Mouse (Mus musculus) heart, postnatal 25 days (tissue): Measurements from ENCODE around the gene Ghrhr. TPM values are rescaled to one million over a fixed set of nuclear protein-coding genes. Genes with fewer than 3 reads are reported as not detected.

Experiments used
- DNase-seq: peaks from one replicate; pipeline ENCODE4 v3.0.0; 2022; ENCODE audit warnings: low spot score
- intact Hi-C: fragments of 180-260 bp; cut with DNase I; formaldehyde crosslinking; loops from one replicate; pipeline ENCODE4 v1.15.1; 2025
- total RNA-seq, 2 experiments: library from RNA; stranded (reverse); gene quantifications; 2 replicates each; pipeline ENCODE4 v1.2.3; 2021

The Ghrhr gene
- total RNA-seq, 2 experiments from 2014 or later, result not detected

- no peak for DNase-seq
- intact Hi-C loops, result no loop called here
These were observed 12.6 kb downstream of the Ghrhr start for GRCm38 (mm10) chr6:55388546-55389169.

- DNase-seq, result no peak
- intact Hi-C loops, result no loop called here
These were observed 13.2 kb downstream of the Ghrhr start for GRCm38 (mm10) chr6:55389321-55389720.

- intact Hi-C loops, result loop anchor here (1.0 to 5.0 kb wide), 3 partner anchors 65 to 560 kb away; no protein-coding TSS in a partner anchor
- no peak for DNase-seq
These were observed 15.7 kb downstream of the Ghrhr start for GRCm38 (mm10) chr6:55391814-55392213.

- no peak for DNase-seq
- intact Hi-C loops, result loop anchor here (1.0 to 5.0 kb wide), 3 partner anchors 65 to 560 kb away; no protein-coding TSS in a partner anchor
These were observed 16.4 kb downstream of the Ghrhr start for GRCm38 (mm10) chr6:55392453-55392852.

- DNase-seq, result no peak
- intact Hi-C loops, result loop anchor here (5.0 kb wide), 2 partner anchors 62 to 557 kb away; no protein-coding TSS in a partner anchor
These were observed 18.8 kb downstream of the Ghrhr start for GRCm38 (mm10) chr6:55394854-55395253.

- intact Hi-C loops, result no loop called here
- DNase-seq, result peak; percentile 53
These were observed 20.1 kb downstream of the Ghrhr start for GRCm38 (mm10) chr6:55396176-55396575.

GRCm38 (mm10) chr6:55396622-55397041 is 20.5 kb downstream of the Ghrhr start:
- peak; percentile 49 for DNase-seq
- intact Hi-C loops, result no loop called here

GRCm38 (mm10) chr6:55398869-55399628 is 23.0 kb downstream of the Ghrhr start:
- intact Hi-C loops, result no loop called here
- DNase-seq, result no peak

- intact Hi-C loops, result loop anchor here (5.0 kb wide), 1 partner anchor 52 kb away; the partner anchor contains the start of gene Adcyap1r1
- no peak for DNase-seq
These were observed 23.8 kb downstream of the Ghrhr start for GRCm38 (mm10) chr6:55399910-55400309.

GRCm38 (mm10) chr6:55402041-55402776 is 26.1 kb downstream of the Ghrhr start:
- intact Hi-C loops, result loop anchor here (5.0 kb wide), 1 partner anchor 50 kb away; the partner anchor contains the start of gene Adcyap1r1
- DNase-seq, result no peak

GRCm38 (mm10) chr6:55403411-55404309 is 27.6 kb downstream of the Ghrhr start:
- intact Hi-C loops, result loop anchor here (5.0 kb wide), 1 partner anchor 49 kb away; the partner anchor contains the start of gene Adcyap1r1
- DNase-seq, result no peak

GRCm38 (mm10) chr6:55404421-55404990 is 28.4 kb downstream of the Ghrhr start:
- intact Hi-C loops, result loop anchor here (5.0 kb wide), 1 partner anchor 48 kb away; the partner anchor contains the start of gene Adcyap1r1
- no peak for DNase-seq

- DNase-seq, result no peak
- intact Hi-C loops, result no loop called here
These were observed 31.2 kb downstream of the Ghrhr start for GRCm38 (mm10) chr6:55407345-55407744.

GRCm38 (mm10) chr6:55410119-55410775 is 34.2 kb downstream of the Ghrhr start:
- intact Hi-C loops, result no loop called here
- DNase-seq, result no peak

- no peak for DNase-seq
- intact Hi-C loops, result no loop called here
These were observed 34.9 kb downstream of the Ghrhr start for GRCm38 (mm10) chr6:55410977-55411376.

- DNase-seq, result no peak
- intact Hi-C loops, result no loop called here
These were observed 40.1 kb downstream of the Ghrhr start for GRCm38 (mm10) chr6:55416202-55416601.

GRCm38 (mm10) chr6:55418746-55419410 is 42.8 kb downstream of the Ghrhr start:
- intact Hi-C loops, result no loop called here
- no peak for DNase-seq

- no peak for DNase-seq
- intact Hi-C loops, result no loop called here
These were observed 44.3 kb downstream of the Ghrhr start for GRCm38 (mm10) chr6:55420411-55420810.
